Mouse (Mus musculus): ENCODE measurements around the gene Gm30191.

GRCm38 (mm10) chr4:134265860-134266585, 19.3 kb downstream of the Gm30191 start:
- TF ChIP-seq POLR2A (IDR thresholded peaks at IDR 0.05; ENCODE audit: extremely low read depth, insufficient read depth, low read length) (no peak), CTCF (IDR thresholded peaks at IDR 0.05; ENCODE audit: low read depth, low read length) (no peak)

Data from liver, adult 2 months (tissue).